Mouse (Mus musculus) lung, postnatal 0 days (tissue): ENCODE measurements at regions not wholly inside any gene's neighbourhood (a gene's known extent, or its start where the extent isn't known, plus 50 kb on each side); places are given as distances from the start of the nearest gene placed in this dataset.

Experiments used
- ATAC-seq: fragments of 200-750 bp; cut with Nextera tagmentation; 2 replicates; pipeline ENCODE4 v1.8.0; 2017; ENCODE audit warnings: moderate library complexity
- DNase-seq: peaks from one replicate; pipeline ENCODE4 v3.0.0-alpha.2; 2016; ENCODE audit warnings: low spot score
- H3K27ac ChIP-seq: fragments of 300-500 bp; sonication (generic); 2 replicates; pipeline ENCODE4 v1.5.1; 2014; ENCODE audit warnings: antibody characterized with exemption, mild to moderate bottlenecking, low read length, mixed read lengths
- H3K27me3 ChIP-seq: fragments of 300-500 bp; sonication (generic); replicated peaks from 2 replicates; pipeline ENCODE4 v1.6.1; 2014; ENCODE audit warnings: low read length, mixed read lengths; ENCODE audit not compliant: insufficient read depth
- H3K36me3 ChIP-seq: fragments of 300-500 bp; sonication (generic); 2 replicates; pipeline ENCODE4 v1.6.1; 2014; ENCODE audit warnings: low read length, mixed read lengths; ENCODE audit not compliant: insufficient read depth
- H3K4me1 ChIP-seq: fragments of 300-500 bp; sonication (generic); 2 replicates; pipeline ENCODE4 v1.6.1; 2014; ENCODE audit warnings: antibody characterized with exemption, low read depth, low read length, mixed read lengths; ENCODE audit not compliant: insufficient read depth
- H3K4me2 ChIP-seq: fragments of 300-500 bp; sonication (generic); replicated peaks from 2 replicates; pipeline ENCODE4 v1.6.1; 2014; ENCODE audit warnings: low read depth, mild to moderate bottlenecking, low read length, moderate library complexity, mixed read lengths
- H3K4me3 ChIP-seq: fragments of 300-500 bp; sonication (generic); 2 replicates; pipeline ENCODE4 v1.5.1; 2014; ENCODE audit warnings: low read depth, low read length
- H3K9ac ChIP-seq: fragments of 300-500 bp; sonication (generic); replicated peaks from 2 replicates; pipeline ENCODE4 v1.6.1; 2014; ENCODE audit warnings: low read depth, mild to moderate bottlenecking
- H3K9me3 ChIP-seq: fragments of 300-500 bp; sonication (generic); 2 replicates; pipeline ENCODE4 v1.6.1; 2016; ENCODE audit warnings: low read length, mixed read lengths
- CTCF ChIP-seq: IDR thresholded peaks from 2 replicates; pipeline ENCODE4 v1.5.1; 2016; ENCODE audit warnings: antibody characterized with exemption, mild to moderate bottlenecking
- EP300 ChIP-seq: IDR thresholded peaks from 2 replicates; pipeline ENCODE4 v1.6.1; 2016; ENCODE audit warnings: antibody characterized with exemption, mild to moderate bottlenecking, control low read depth
- WGBS: fragments of 180-500 bp; shearing (Covaris S2); extraction: QIAGEN DNeasy Blood & Tissue Kit; methylation state at CpG from one replicate; pipeline ENCODE4 v1.1.7; 2014; 5-methylcytosine and 5-hydroxymethylcytosine counted together

DNA sequence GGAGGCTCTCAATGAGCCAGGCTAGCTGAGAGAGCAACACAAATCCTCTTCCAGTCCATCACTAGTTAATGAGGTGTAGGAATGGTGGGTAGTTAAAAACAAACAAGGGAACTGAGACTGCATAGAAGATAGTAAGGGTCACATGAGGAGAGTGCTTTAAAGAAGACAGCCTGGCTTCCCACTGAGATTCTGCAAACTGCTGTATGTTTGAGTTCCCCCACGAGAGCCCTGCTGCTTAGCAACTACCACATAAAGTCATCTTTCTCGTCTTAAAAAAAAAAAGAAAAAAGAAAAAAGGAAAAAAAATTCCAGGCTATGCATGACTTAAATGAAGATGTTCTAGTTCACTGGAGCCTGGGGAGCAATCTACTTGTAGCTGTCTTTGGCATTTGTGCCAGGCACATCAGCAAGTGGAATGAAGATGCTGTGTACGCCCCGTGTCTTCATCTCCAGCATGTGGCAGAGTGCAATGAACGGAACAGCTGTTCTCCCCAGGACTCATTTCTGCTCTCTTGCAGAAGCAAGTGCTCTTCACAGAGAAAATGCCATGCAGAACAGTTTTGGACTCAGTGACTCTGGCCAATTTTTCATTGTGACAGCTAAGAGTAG, 113.2 kb upstream of the 1810046K07Rik start:
- DNase-seq = no peak
- no peak overlapping the region for H3K27ac ChIP-seq
- no peak overlapping the region for H3K4me3 ChIP-seq
- no peaks in the 10 kb centered on the region for H3K4me1 ChIP-seq
- no peak overlapping the region for H3K4me2 ChIP-seq
- no peaks in the 10 kb centered on the region for H3K9me3 ChIP-seq
- no peaks in the 10 kb centered on the region for H3K27me3 ChIP-seq
- H3K36me3 ChIP-seq = no peaks in the 10 kb centered on the region
- TF ChIP-seq CTCF = no peak
- TF ChIP-seq EP300 = no peak
- ATAC-seq = no peak
- no peak overlapping the region for H3K9ac ChIP-seq
- WGBS = 18% methylated on average over 5 of the region's 5 CpGs

- Histone ChIP-seq H3K36me3 (no peaks in the 10 kb centered on the region), H3K4me1 (no peaks in the 10 kb centered on the region), H3K9me3 (no peaks in the 10 kb centered on the region), H3K27me3 (no peaks in the 10 kb centered on the region), H3K27ac (no peak overlapping the region), H3K4me2 (no peak overlapping the region), H3K4me3 (no peak overlapping the region), H3K9ac (no peak overlapping the region)
- no peak for DNase-seq
- no peak for ATAC-seq
- TF ChIP-seq CTCF (no peak), EP300 (no peak)
- 52% methylated on average over 2 of the region's 2 CpGs for WGBS
Observed at GRCm38 (mm10) chr9:51455690-51456089, 127.0 kb upstream of the 1810046K07Rik start.

DNA sequence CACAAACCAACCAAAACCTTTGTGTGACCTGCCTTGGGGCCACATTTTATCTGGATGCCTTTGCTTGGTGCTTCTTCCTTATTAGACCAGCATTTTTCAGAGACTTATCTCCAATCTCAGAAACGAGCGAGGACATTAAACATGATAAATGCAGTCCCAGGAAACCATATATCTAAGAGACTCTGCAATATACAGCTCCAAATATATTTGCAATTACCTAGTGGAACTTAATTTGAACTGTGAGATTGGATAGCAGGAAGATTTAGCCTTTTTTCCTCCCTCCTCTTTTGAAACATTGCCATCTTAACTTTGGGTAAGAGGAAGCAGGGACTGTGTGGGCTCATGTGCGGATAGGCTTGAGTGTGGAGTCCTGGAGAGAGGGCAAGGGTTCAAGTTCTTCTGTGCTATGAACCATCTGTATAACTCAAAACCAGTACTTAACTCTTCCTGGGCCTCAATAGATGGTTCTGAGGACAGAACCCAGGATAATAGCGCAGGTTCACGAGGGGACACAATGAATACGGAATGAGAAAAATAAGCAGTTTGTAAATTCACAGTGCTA, 133.8 kb upstream of the 1810046K07Rik start:
- ATAC-seq (no peak), DNase-seq (no peak)
- H3K9me3 ChIP-seq = no peaks in the 10 kb centered on the region
- 76% methylated on average over 6 of the region's 6 CpGs for WGBS
- H3K27ac ChIP-seq = no peak overlapping the region
- H3K27me3 ChIP-seq = no peaks in the 10 kb centered on the region
- no peaks in the 10 kb centered on the region for H3K36me3 ChIP-seq
- no peaks in the 10 kb centered on the region for H3K4me1 ChIP-seq
- TF ChIP-seq EP300 (no peak), CTCF (no peak)
- H3K4me3 ChIP-seq = no peak overlapping the region
- no peak overlapping the region for H3K4me2 ChIP-seq
- no peak overlapping the region for H3K9ac ChIP-seq

GRCm38 (mm10) chr9:51470031-51470430, 141.3 kb upstream of the 1810046K07Rik start:
- Histone ChIP-seq H3K9me3 (no peaks in the 10 kb centered on the region), H3K36me3 (no peaks in the 10 kb centered on the region), H3K27ac (no peak overlapping the region), H3K27me3 (no peaks in the 10 kb centered on the region), H3K4me1 (no peaks in the 10 kb centered on the region), H3K4me3 (no peak overlapping the region), H3K4me2 (no peak overlapping the region), H3K9ac (no peak overlapping the region)
- no peak for DNase-seq
- TF ChIP-seq CTCF (no peak), EP300 (no peak)
- no peak for ATAC-seq
- 50% methylated on average over 1 of the region's 1 CpGs for WGBS

DNA sequence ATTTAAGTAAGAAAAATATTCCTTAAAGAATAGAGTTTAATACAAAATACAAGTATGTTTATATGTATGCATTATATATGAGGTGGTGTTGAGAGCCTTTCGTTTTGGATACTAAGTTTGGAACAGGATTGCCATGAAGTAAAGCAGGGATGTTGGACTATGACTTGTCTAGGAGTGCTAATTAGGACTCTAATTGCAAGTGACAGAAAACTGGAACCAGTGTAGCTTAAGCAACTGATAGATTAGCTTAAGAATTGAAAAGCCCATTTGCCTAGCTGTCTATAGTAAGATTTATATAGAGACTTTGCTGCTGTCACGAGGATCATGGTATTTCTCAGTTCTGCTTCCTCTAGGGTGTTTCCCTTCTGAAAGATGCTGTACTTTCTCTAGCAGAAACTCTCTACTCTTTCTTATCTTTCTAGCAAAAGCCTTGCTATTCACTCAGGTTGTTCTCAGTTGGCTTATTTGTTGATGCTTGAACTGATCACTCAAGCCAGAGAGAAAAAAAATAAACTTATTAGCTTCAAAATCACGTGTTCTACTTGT, 147.9 kb upstream of the 1810046K07Rik start:
- no peak for ATAC-seq
- no peak overlapping the region for H3K4me2 ChIP-seq
- H3K9ac ChIP-seq = no peak overlapping the region
- no peaks in the 10 kb centered on the region for H3K27me3 ChIP-seq
- H3K27ac ChIP-seq = no peak overlapping the region
- H3K9me3 ChIP-seq = no peaks in the 10 kb centered on the region
- no peaks in the 10 kb centered on the region for H3K4me1 ChIP-seq
- 42% methylated on average over 3 of the region's 3 CpGs for WGBS
- no peak for DNase-seq
- no peak for TF ChIP-seq EP300
- TF ChIP-seq CTCF = no peak
- H3K4me3 ChIP-seq = no peak overlapping the region
- no peaks in the 10 kb centered on the region for H3K36me3 ChIP-seq

DNA sequence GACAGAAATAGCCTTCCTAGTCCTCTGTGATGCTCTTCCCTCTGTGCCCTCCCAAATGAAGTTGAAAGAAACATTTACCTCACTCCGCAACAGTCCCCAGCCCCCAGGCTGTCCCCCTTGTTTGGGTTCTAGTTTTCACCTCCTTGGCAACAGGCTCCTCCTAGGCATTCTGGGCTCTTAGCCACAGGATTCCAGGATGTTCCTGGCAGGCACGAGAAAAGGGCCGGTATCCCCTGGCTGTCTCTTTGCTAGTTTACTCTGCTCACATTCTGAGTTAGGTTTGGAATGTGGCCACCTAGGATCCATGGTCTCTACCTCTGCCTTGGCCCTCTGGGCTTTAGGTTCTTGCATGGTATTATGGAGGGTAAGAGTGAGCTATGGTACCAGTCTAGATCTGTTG, 159.1 kb upstream of the 1810046K07Rik start:
- ATAC-seq = no peak
- Histone ChIP-seq H3K9ac (no peak overlapping the region), H3K27me3 (no peaks in the 10 kb centered on the region), H3K27ac (no peak overlapping the region), H3K4me3 (no peak overlapping the region), H3K4me2 (no peak overlapping the region), H3K36me3 (no peaks in the 10 kb centered on the region), H3K9me3 (no peaks in the 10 kb centered on the region), H3K4me1 (no peaks in the 10 kb centered on the region)
- TF ChIP-seq CTCF (no peak), EP300 (no peak)
- no peak for DNase-seq
- WGBS = 30% methylated on average over 3 of the region's 3 CpGs
